Mouse (Mus musculus): ENCODE results near the gene Raf1. TPM values are rescaled to one million over a fixed set of nuclear protein-coding genes. Genes with fewer than 3 reads are reported as not detected.
"Not testable (repeated sequence)": the region's sequence is repeated elsewhere in the genome, so short reads cannot be mapped to it uniquely, and the experiment has no call there.

Gene Raf1
- polyA plus RNA-seq, 1 experiment from 2014 or later = 136 TPM

DNA sequence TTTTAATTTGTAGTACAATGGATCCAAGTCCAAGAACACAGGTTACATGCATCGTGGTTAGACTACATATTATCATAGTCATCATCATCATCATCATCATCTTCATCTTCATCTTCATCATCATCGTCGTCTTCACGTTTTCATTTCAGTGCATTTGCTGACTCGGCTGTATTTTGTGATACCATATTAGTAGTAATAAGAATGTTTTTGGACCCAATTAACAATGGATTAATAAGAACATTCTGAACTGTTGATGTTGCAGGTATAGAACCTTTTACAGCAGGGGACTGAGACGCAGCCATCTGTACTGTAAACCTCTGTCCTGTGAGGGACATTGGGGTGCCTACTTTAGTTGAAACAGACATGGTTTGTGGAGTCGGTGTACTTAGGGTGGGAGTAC, 38.2 kb downstream of the Raf1 start:
- not testable (repeated sequence) for H3K27me3 ChIP-seq; H3K4me1 ChIP-seq (replicated peaks); H3K9me3 ChIP-seq; ATAC-seq (ENCODE audit: low FRiP score, low read depth); H3K4me3 ChIP-seq; H3K4me2 ChIP-seq; H3K27ac ChIP-seq (replicated peaks); H3K9ac ChIP-seq
- H3K36me3 ChIP-seq = peaks cover 41% of the 10 kb centered on the region
- WGBS = 94% methylated on average over 7 of the region's 7 CpGs

DNA sequence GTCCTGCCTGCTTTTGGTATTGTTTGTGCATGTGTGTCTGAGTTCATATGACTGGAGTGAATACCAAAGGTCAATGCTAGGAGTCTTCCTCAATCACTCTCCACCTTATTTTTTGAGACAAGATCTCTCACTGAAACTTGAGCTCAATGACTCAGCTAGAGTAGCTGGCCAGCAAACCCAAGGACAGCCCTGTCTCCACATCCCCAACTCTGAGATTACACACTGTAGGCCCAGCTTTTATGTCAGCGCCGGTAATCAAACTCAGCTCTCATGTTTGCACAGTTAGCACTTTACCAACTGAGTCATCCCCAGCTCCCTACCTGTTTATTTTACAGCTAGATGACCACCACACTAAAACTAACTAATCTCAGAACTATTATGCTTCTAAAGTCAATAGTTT, 42.4 kb downstream of the Raf1 start:
- Histone ChIP-seq H3K9me3 (no peaks in the 10 kb centered on the region), H3K27me3 (no peaks in the 10 kb centered on the region), H3K27ac (replicated peaks) (no peak overlapping the region), H3K36me3 (peaks cover 73% of the 10 kb centered on the region), H3K4me1 (replicated peaks) (no peaks in the 10 kb centered on the region), H3K4me2 (no peak overlapping the region), H3K4me3 (no peak overlapping the region), H3K9ac (no peak overlapping the region)
- no peak for ATAC-seq (ENCODE audit: low FRiP score, low read depth)
- WGBS = 98% methylated on average over 2 of the region's 2 CpGs

GRCm38 (mm10) chr6:115631056-115631795, 45.2 kb downstream of the Raf1 start:
- peaks cover 78% of the 10 kb centered on the region for H3K36me3 ChIP-seq
- H3K4me3 ChIP-seq = no peak overlapping the region
- 95% methylated on average over 3 of the region's 3 CpGs for WGBS
- ATAC-seq (ENCODE audit: low FRiP score, low read depth) = no peak
- no peaks in the 10 kb centered on the region for H3K4me1 ChIP-seq (replicated peaks)
- H3K27ac ChIP-seq (replicated peaks) = no peak overlapping the region
- no peak overlapping the region for H3K4me2 ChIP-seq
- no peaks in the 10 kb centered on the region for H3K9me3 ChIP-seq
- no peak overlapping the region for H3K9ac ChIP-seq
- H3K27me3 ChIP-seq = no peaks in the 10 kb centered on the region

GRCm38 (mm10) chr6:115626121-115626520, 50.3 kb downstream of the Raf1 start:
- 92% methylated on average over 5 of the region's 5 CpGs for WGBS
- no peak overlapping the region for H3K27ac ChIP-seq (replicated peaks)
- H3K4me3 ChIP-seq = no peak overlapping the region
- H3K4me2 ChIP-seq = no peak overlapping the region
- H3K27me3 ChIP-seq = no peaks in the 10 kb centered on the region
- no peaks in the 10 kb centered on the region for H3K4me1 ChIP-seq (replicated peaks)
- no peak for ATAC-seq (ENCODE audit: low FRiP score, low read depth)
- no peaks in the 10 kb centered on the region for H3K9me3 ChIP-seq
- H3K36me3 ChIP-seq = peaks cover 77% of the 10 kb centered on the region
- no peak overlapping the region for H3K9ac ChIP-seq

GRCm38 (mm10) chr6:115620942-115621341, 55.5 kb downstream of the Raf1 start:
- no peaks in the 10 kb centered on the region for H3K9me3 ChIP-seq
- H3K36me3 ChIP-seq = peaks cover 92% of the 10 kb centered on the region
- no peak overlapping the region for H3K4me2 ChIP-seq
- no peaks in the 10 kb centered on the region for H3K4me1 ChIP-seq (replicated peaks)
- H3K27me3 ChIP-seq = no peaks in the 10 kb centered on the region
- no peak overlapping the region for H3K9ac ChIP-seq
- H3K4me3 ChIP-seq = no peak overlapping the region
- 85% methylated on average over 1 of the region's 1 CpGs for WGBS
- no peak overlapping the region for H3K27ac ChIP-seq (replicated peaks)
- no peak for ATAC-seq (ENCODE audit: low FRiP score, low read depth)

GRCm38 (mm10) chr6:115619818-115620217, 56.6 kb downstream of the Raf1 start:
- ATAC-seq (ENCODE audit: low FRiP score, low read depth) = 0 out of 2 replicates have a peak, but pooled peaks have one; percentile 12
- peaks cover 92% of the 10 kb centered on the region for H3K36me3 ChIP-seq

DNA sequence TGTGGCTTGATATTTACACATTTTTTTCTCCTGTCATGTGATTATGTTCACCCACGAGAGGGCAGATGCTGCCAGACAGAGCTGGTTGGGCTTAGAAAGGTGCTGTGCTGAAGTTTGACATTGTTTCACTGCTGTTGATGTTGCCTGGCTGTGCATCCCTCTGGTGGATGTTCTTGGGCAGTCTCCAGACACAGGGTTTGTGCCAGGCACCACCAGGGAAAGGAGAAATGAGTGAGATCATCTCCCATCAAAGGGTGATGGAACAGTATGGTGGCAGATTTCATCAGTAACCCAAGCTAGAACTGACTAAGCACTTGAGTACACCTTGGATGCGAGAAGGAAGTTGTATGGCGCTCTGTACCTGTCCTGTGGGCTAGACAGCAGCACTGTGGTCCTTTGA, 60.5 kb downstream of the Raf1 start:
- Histone ChIP-seq H3K4me2 (no peak overlapping the region), H3K9me3 (no peaks in the 10 kb centered on the region), H3K4me1 (replicated peaks) (no peaks in the 10 kb centered on the region), H3K27me3 (no peaks in the 10 kb centered on the region), H3K9ac (no peak overlapping the region), H3K27ac (replicated peaks) (no peak overlapping the region), H3K36me3 (peaks cover 92% of the 10 kb centered on the region), H3K4me3 (no peak overlapping the region)
- 91% methylated on average over 3 of the region's 3 CpGs for WGBS
- no peak for ATAC-seq (ENCODE audit: low FRiP score, low read depth)

More at GRCm38 (mm10) chr6:115619818-115620217, 56.6 kb downstream of the Raf1 start:
- H3K27ac ChIP-seq (replicated peaks) = no peak overlapping the region
- H3K4me1 ChIP-seq (replicated peaks) = no peaks in the 10 kb centered on the region
- H3K27me3 ChIP-seq = no peaks in the 10 kb centered on the region
- 93% methylated on average over 10 of the region's 10 CpGs for WGBS
- no peaks in the 10 kb centered on the region for H3K9me3 ChIP-seq
- no peak overlapping the region for H3K4me3 ChIP-seq
- H3K4me2 ChIP-seq = no peak overlapping the region
- H3K9ac ChIP-seq = no peak overlapping the region

DNA sequence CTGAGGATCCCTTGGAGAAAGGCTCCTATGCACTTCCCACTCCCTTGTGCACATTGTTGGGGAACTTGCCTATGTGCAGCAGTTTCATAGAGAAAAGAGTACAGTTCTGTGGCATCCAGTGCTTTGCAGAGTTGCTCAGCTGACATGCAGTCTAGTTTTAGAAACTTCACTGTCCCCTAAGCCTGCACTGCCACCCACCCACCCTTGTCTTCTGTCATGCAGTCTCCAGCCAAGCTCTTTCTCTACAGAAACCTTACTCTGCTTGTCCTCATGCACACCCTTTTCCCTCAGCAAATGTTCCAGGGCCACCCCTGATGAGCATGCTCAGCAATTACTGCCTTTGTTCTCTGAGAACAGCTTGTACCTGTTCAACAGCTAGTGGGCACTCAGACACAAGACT, 62.6 kb downstream of the Raf1 start:
- Histone ChIP-seq H3K9ac (no peak overlapping the region), H3K4me1 (replicated peaks) (no peaks in the 10 kb centered on the region), H3K4me3 (no peak overlapping the region), H3K36me3 (peaks cover 86% of the 10 kb centered on the region), H3K9me3 (no peaks in the 10 kb centered on the region), H3K27me3 (no peaks in the 10 kb centered on the region), H3K4me2 (no peak overlapping the region), H3K27ac (replicated peaks) (no peak overlapping the region)
- ATAC-seq (ENCODE audit: low FRiP score, low read depth) = no peak

- 96% methylated on average over 5 of the region's 5 CpGs for WGBS
- peaks cover 51% of the 10 kb centered on the region for H3K36me3 ChIP-seq
- ATAC-seq (ENCODE audit: low FRiP score, low read depth) = no peak
Measured at GRCm38 (mm10) chr6:115610301-115610700, 66.1 kb downstream of the Raf1 start.

GRCm38 (mm10) chr6:115609121-115609520, 67.3 kb downstream of the Raf1 start:
- Histone ChIP-seq H3K4me1 (replicated peaks) (peaks cover 9% of the 10 kb centered on the region), H3K9ac (no peak overlapping the region), H3K9me3 (no peaks in the 10 kb centered on the region), H3K4me3 (no peak overlapping the region), H3K36me3 (peaks cover 39% of the 10 kb centered on the region), H3K27me3 (no peaks in the 10 kb centered on the region), H3K27ac (replicated peaks) (no peak overlapping the region), H3K4me2 (no peak overlapping the region)
- 71% methylated on average over 3 of the region's 3 CpGs for WGBS
- ATAC-seq (ENCODE audit: low FRiP score, low read depth) = no peak

More at GRCm38 (mm10) chr6:115610301-115610700, 66.1 kb downstream of the Raf1 start:
- no peaks in the 10 kb centered on the region for H3K9me3 ChIP-seq
- H3K27me3 ChIP-seq = no peaks in the 10 kb centered on the region
- no peak overlapping the region for H3K4me3 ChIP-seq
- peaks cover 9% of the 10 kb centered on the region for H3K4me1 ChIP-seq (replicated peaks)
- no peak overlapping the region for H3K4me2 ChIP-seq
- H3K27ac ChIP-seq (replicated peaks) = no peak overlapping the region
- no peak overlapping the region for H3K9ac ChIP-seq

DNA sequence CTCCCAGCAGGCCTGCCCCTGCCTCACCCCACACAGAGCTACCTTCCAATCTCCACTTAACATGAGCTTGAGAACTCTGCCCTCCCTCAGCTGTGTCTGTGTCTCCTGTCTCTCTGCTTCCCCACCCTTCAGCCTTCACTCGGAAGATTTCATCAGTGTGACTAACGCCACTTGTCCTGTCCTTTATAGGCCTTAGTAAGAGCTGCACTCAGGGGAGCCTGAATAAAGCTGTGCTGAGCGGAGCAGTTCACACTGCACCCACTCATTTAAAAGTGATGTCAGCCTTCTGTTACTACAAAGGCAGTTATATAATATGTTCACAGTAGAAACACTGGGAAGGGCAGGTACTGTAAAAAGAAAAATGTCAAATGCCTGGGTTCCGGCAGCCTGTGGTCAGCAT, 69.0 kb downstream of the Raf1 start:
- peaks cover 24% of the 10 kb centered on the region for H3K36me3 ChIP-seq
- no peaks in the 10 kb centered on the region for H3K27me3 ChIP-seq
- WGBS = 61% methylated on average over 4 of the region's 4 CpGs
- H3K4me3 ChIP-seq = no peak overlapping the region
- H3K27ac ChIP-seq (replicated peaks) = no peak overlapping the region; the same call in 1 of the 2 replicates
- no peak overlapping the region for H3K4me2 ChIP-seq
- no peaks in the 10 kb centered on the region for H3K9me3 ChIP-seq
- no peak overlapping the region for H3K9ac ChIP-seq
- peaks cover 18% of the 10 kb centered on the region for H3K4me1 ChIP-seq (replicated peaks)
- no peak for ATAC-seq (ENCODE audit: low FRiP score, low read depth)

DNA sequence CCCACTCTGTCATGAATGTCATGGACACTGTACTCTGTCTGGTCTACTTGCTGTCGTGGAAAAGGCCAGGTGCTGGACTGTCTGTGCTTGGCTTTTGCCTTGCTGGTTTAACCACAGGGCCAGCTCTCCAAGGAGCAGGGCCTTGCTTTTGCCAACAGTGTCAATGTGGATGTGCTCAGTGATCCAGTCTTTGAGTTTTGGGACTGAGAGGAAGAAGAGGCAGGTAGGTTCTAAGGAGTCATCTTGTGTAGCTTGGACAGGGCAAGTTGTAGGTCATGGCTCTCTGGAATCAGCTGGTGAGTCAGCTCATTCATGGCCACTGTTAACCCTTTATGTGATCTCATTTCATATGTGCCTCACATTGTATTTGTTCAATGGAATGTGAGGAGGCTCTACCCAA, 70.0 kb downstream of the Raf1 start:
- H3K9ac ChIP-seq = no peak overlapping the region
- H3K4me2 ChIP-seq = no peak overlapping the region
- H3K27me3 ChIP-seq = no peaks in the 10 kb centered on the region
- no peaks in the 10 kb centered on the region for H3K9me3 ChIP-seq
- no peak for ATAC-seq (ENCODE audit: low FRiP score, low read depth)
- H3K4me3 ChIP-seq = no peak overlapping the region
- peaks cover 17% of the 10 kb centered on the region for H3K36me3 ChIP-seq
- no peak overlapping the region for H3K27ac ChIP-seq (replicated peaks)
- whole genome bisulfite sequencing = 86% methylated on average over 1 of the region's 1 CpGs
- H3K4me1 ChIP-seq (replicated peaks) = peaks cover 20% of the 10 kb centered on the region

Data from hindbrain, embryonic 15.5 days (tissue).